Mouse (Mus musculus) liver, embryonic 16.5 days (tissue): Measurements from ENCODE around the gene Lpar2. TPM values are rescaled to one million over a fixed set of nuclear protein-coding genes. Genes with fewer than 3 reads are reported as not detected.

Experiments used
- ATAC-seq: fragments of 200-750 bp; cut with Nextera tagmentation; 2 replicates; pipeline ENCODE4 v1.8.0; 2017; ENCODE audit warnings: low read depth, mild to moderate bottlenecking, moderate number of reproducible peaks, moderate library complexity
- H3K27ac ChIP-seq: fragments of 300-500 bp; sonication (generic); 2 replicates; pipeline ENCODE4 v1.5.1; 2014; ENCODE audit warnings: mild to moderate bottlenecking, low read length
- H3K27me3 ChIP-seq: fragments of 300-500 bp; sonication (generic); 2 replicates; pipeline ENCODE4 v1.6.1; 2014; ENCODE audit warnings: low read depth, low read length, mixed read lengths; ENCODE audit not compliant: control insufficient read depth, insufficient read depth
- H3K36me3 ChIP-seq: fragments of 300-500 bp; sonication (generic); 2 replicates; pipeline ENCODE4 v1.6.1; 2014; ENCODE audit warnings: mild to moderate bottlenecking; ENCODE audit not compliant: control insufficient read depth, insufficient read depth
- H3K4me1 ChIP-seq: fragments of 300-500 bp; sonication (generic); 2 replicates; pipeline ENCODE4 v1.6.1; 2014; ENCODE audit warnings: low read depth, low read length, mixed read lengths; ENCODE audit not compliant: control insufficient read depth
- H3K4me2 ChIP-seq: fragments of 300-500 bp; sonication (generic); 2 replicates; pipeline ENCODE4 v1.6.1; 2014; ENCODE audit warnings: low read depth, low read length, mixed read lengths
- H3K4me3 ChIP-seq: fragments of 300-500 bp; sonication (generic); 2 replicates; pipeline ENCODE4 v1.5.1; 2014; ENCODE audit warnings: low read depth, mild to moderate bottlenecking, low read length
- H3K9ac ChIP-seq: fragments of 300-500 bp; sonication (generic); 2 replicates; pipeline ENCODE4 v1.6.1; 2014; ENCODE audit warnings: low read depth, low read length
- H3K9me3 ChIP-seq: fragments of 300-500 bp; sonication (generic); replicated peaks from 2 replicates; pipeline ENCODE4 v1.6.1; 2016; ENCODE audit warnings: low read length; ENCODE audit not compliant: control insufficient read depth
- WGBS: fragments of 180-500 bp; shearing (Covaris S2); extraction: QIAGEN DNeasy Blood & Tissue Kit; methylation state at CpG from one replicate; pipeline ENCODE4 v1.1.7; 2014; ENCODE audit not compliant: insufficient replicate concordance; 5-methylcytosine and 5-hydroxymethylcytosine counted together
- polyA plus RNA-seq: library from polyadenylated mRNA; unstranded; fragments of >200 nt; fragmentation: Nextera tagmentation; extraction: Ambion mirVana; gene quantifications from 2 replicates; pipeline ENCODE4 v1.2.1, GENCODE M21; 2015

The Lpar2 gene
- polyA plus RNA-seq, 1 experiment from 2014 or later, result 0.07 TPM

- H3K27me3 ChIP-seq, result no peaks in the 10 kb centered on the region
- ATAC-seq, result no peak
- no peaks in the 10 kb centered on the region for H3K9me3 ChIP-seq
- H3K36me3 ChIP-seq, result peaks cover 87% of the 10 kb centered on the region
- H3K4me3 ChIP-seq, result no peak overlapping the region
- no peaks in the 10 kb centered on the region for H3K4me1 ChIP-seq
- H3K9ac ChIP-seq, result no peak overlapping the region
- no peak overlapping the region for H3K27ac ChIP-seq
- no peak overlapping the region for H3K4me2 ChIP-seq
Measured at GRCm38 (mm10) chr8:69802216-69802615, 20.0 kb upstream of the Lpar2 start.

- Histone ChIP-seq H3K27me3 (no peaks in the 10 kb centered on the region), H3K4me2 (no peak overlapping the region), H3K4me3 (no peak overlapping the region), H3K4me1 (0 out of 2 replicates have a peak, but pooled peaks cover 1% of the 10 kb centered on the region), H3K9me3 (no peaks in the 10 kb centered on the region), H3K9ac (no peak overlapping the region), H3K36me3 (peaks cover 82% of the 10 kb centered on the region), H3K27ac (no peak overlapping the region)
- no peak for ATAC-seq
- 86% methylated on average over 7 of the region's 7 CpGs for WGBS
Measured at GRCm38 (mm10) chr8:69803366-69803765, 18.9 kb upstream of the Lpar2 start.

GRCm38 (mm10) chr8:69804537-69804936, 17.7 kb upstream of the Lpar2 start:
- Histone ChIP-seq H3K27ac (no peak overlapping the region), H3K4me3 (no peak overlapping the region), H3K36me3 (peaks cover 71% of the 10 kb centered on the region), H3K27me3 (no peaks in the 10 kb centered on the region), H3K9me3 (no peaks in the 10 kb centered on the region), H3K4me2 (no peak overlapping the region), H3K4me1 (peaks cover 9% of the 10 kb centered on the region), H3K9ac (no peak overlapping the region)
- 83% methylated on average over 6 of the region's 6 CpGs for WGBS
- ATAC-seq, result no peak

GRCm38 (mm10) chr8:69805086-69805485, 17.1 kb upstream of the Lpar2 start:
- no peak overlapping the region for H3K4me2 ChIP-seq
- H3K27me3 ChIP-seq, result no peaks in the 10 kb centered on the region
- no peak overlapping the region for H3K27ac ChIP-seq
- H3K4me1 ChIP-seq, result peaks cover 9% of the 10 kb centered on the region
- no peaks in the 10 kb centered on the region for H3K9me3 ChIP-seq
- WGBS, result 86% methylated on average over 10 of the region's 10 CpGs
- no peak for ATAC-seq
- H3K36me3 ChIP-seq, result peaks cover 66% of the 10 kb centered on the region
- H3K9ac ChIP-seq, result no peak overlapping the region
- H3K4me3 ChIP-seq, result no peak overlapping the region

GRCm38 (mm10) chr8:69805491-69805890, 16.7 kb upstream of the Lpar2 start:
- Histone ChIP-seq H3K9ac (no peak overlapping the region), H3K27ac (no peak overlapping the region), H3K4me2 (no peak overlapping the region), H3K4me1 (peaks cover 9% of the 10 kb centered on the region), H3K4me3 (no peak overlapping the region), H3K9me3 (no peaks in the 10 kb centered on the region), H3K36me3 (peaks cover 62% of the 10 kb centered on the region), H3K27me3 (no peaks in the 10 kb centered on the region)
- ATAC-seq, result no peak
- 88% methylated on average over 9 of the region's 9 CpGs for WGBS

- Histone ChIP-seq H3K27me3 (no peaks in the 10 kb centered on the region), H3K4me2 (no peak overlapping the region), H3K27ac (no peak overlapping the region), H3K9me3 (no peaks in the 10 kb centered on the region), H3K9ac (no peak overlapping the region), H3K4me3 (no peak overlapping the region), H3K36me3 (peaks cover 49% of the 10 kb centered on the region), H3K4me1 (peaks cover 9% of the 10 kb centered on the region)
- 80% methylated on average over 5 of the region's 5 CpGs for WGBS
- ATAC-seq, result no peak
Measured at GRCm38 (mm10) chr8:69807236-69807635, 15.0 kb upstream of the Lpar2 start.

GRCm38 (mm10) chr8:69808094-69808863, 13.9 kb upstream of the Lpar2 start, which contains the start of gene Gmip:
Gene Gmip, plus strand, starts transcription at chr8:69808679.
- H3K27ac ChIP-seq, result 0 out of 2 replicates have a peak within 1 kb of the TSS, but pooled peaks have one; percentile 19
- peak within 1 kb of the TSS; percentile 65 for H3K9ac ChIP-seq
- no peaks in the 10 kb centered on the region for H3K27me3 ChIP-seq
- H3K4me2 ChIP-seq, result peak within 1 kb of the TSS; percentile 83
- 5% methylated on average over 27 of the region's 28 CpGs for WGBS
- H3K36me3 ChIP-seq, result peaks cover 39% of the 10 kb centered on the region
- no peaks in the 10 kb centered on the region for H3K9me3 ChIP-seq
- peaks cover 9% of the 10 kb centered on the region for H3K4me1 ChIP-seq
- peak; percentile 77 for ATAC-seq
- H3K4me3 ChIP-seq, result peak within 1 kb of the TSS; percentile 62

- peak overlapping the region; percentile 62 for H3K4me3 ChIP-seq
- ATAC-seq, result 0 out of 2 replicates have a peak, but pooled peaks have one; percentile 20
- under 1% methylated on average over 23 of the region's 23 CpGs for WGBS
- H3K9me3 ChIP-seq, result no peaks in the 10 kb centered on the region
- peaks cover 36% of the 10 kb centered on the region for H3K36me3 ChIP-seq
- H3K4me1 ChIP-seq, result peaks cover 9% of the 10 kb centered on the region
- peak overlapping the region; percentile 65 for H3K9ac ChIP-seq
- 0 out of 2 replicates have a peak overlapping the region, but pooled peaks have one; percentile 19 for H3K27ac ChIP-seq
- no peaks in the 10 kb centered on the region for H3K27me3 ChIP-seq
- H3K4me2 ChIP-seq, result peak overlapping the region; percentile 83
Measured at GRCm38 (mm10) chr8:69808864-69809403, 13.3 kb upstream of the Lpar2 start.

GRCm38 (mm10) chr8:69809820-69810219, 12.4 kb upstream of the Lpar2 start:
- Histone ChIP-seq H3K27ac (no peak overlapping the region), H3K4me3 (no peak overlapping the region; the same call in 1 of the 2 replicates), H3K4me1 (peaks cover 9% of the 10 kb centered on the region), H3K36me3 (peaks cover 37% of the 10 kb centered on the region), H3K9ac (no peak overlapping the region), H3K27me3 (no peaks in the 10 kb centered on the region), H3K4me2 (no peak overlapping the region), H3K9me3 (no peaks in the 10 kb centered on the region)
- WGBS, result 41% methylated on average over 3 of the region's 3 CpGs
- no peak for ATAC-seq
